Mouse (Mus musculus) spleen, postnatal 0 days (tissue): ENCODE results near the gene Atp4b. TPM values are rescaled to one million over a fixed set of nuclear protein-coding genes. Genes with fewer than 3 reads are reported as not detected.

ENCODE experiments used
- polyA plus RNA-seq: library from polyadenylated mRNA; unstranded; fragments of >200 nt; fragmentation: Nextera tagmentation; extraction: Ambion mirVana; gene quantifications from 2 replicates; pipeline ENCODE4 v1.2.1, GENCODE M21; 2015

Gene Atp4b
- 0.14 TPM in 1 of 2 replicates, not detected in the other for polyA plus RNA-seq

GRCm38 (mm10) chr8:13396725-13397124, at the start of gene Atp4b:
TSS of gene Atp4b (minus strand) at chr8:13396825.

GRCm38 (mm10) chr8:13434889-13435288, 38.3 kb upstream of the Atp4b start, which contains the start of gene Tmem255b:
TSS of gene Tmem255b (plus strand) at chr8:13435189.

GRCm38 (mm10) chr8:13404666-13405131, 8.1 kb upstream of the Atp4b start, which contains the start of gene Grk1:
TSS of gene Grk1 (plus strand) at chr8:13405081.

GRCm38 (mm10) chr8:13338255-13338860, 58.3 kb downstream of the Atp4b start, which contains the start of gene Tfdp1:
TSS of gene Tfdp1 (plus strand) at chr8:13338751.

Other genes with a start within 250 kb of the Atp4b start
- gene Lamp1, start 237.7 kb downstream of the Atp4b start, polyA plus RNA-seq: 155 and 184 TPM in 2 replicates
- 5.9 and 7.3 TPM in 2 replicates for gene Grtp1, start 196.2 kb downstream of the Atp4b start, polyA plus RNA-seq
- not detected in 2 replicates for gene Adprhl1, start 142.7 kb downstream of the Atp4b start, polyA plus RNA-seq
- gene Dcun1d2, start 108.7 kb downstream of the Atp4b start, polyA plus RNA-seq: 8.3 and 9.5 TPM in 2 replicates
- gene Tmco3, start 108.6 kb downstream of the Atp4b start, polyA plus RNA-seq: 9.6 and 11.7 TPM in 2 replicates
- gene Tfdp1, start 58.1 kb downstream of the Atp4b start, polyA plus RNA-seq: 137 and 139 TPM in 2 replicates
- 0.04 TPM in 1 of 2 replicates, not detected in the other for gene Grk1, start 8.3 kb upstream of the Atp4b start, polyA plus RNA-seq
- 0.84 and 1.1 TPM in 2 replicates for gene Tmem255b, start 38.4 kb upstream of the Atp4b start, polyA plus RNA-seq
- 29.0 and 47.1 TPM in 2 replicates for gene Gas6, start 97.7 kb upstream of the Atp4b start, polyA plus RNA-seq
- not detected in 2 replicates for gene 1700029H14Rik, start 165.6 kb upstream of the Atp4b start, polyA plus RNA-seq